Mouse (Mus musculus): ENCODE measurements at regions not wholly inside any gene's neighbourhood (a gene's known extent, or its start where the extent isn't known, plus 50 kb on each side); places are given as distances from the start of the nearest gene placed in this dataset.

DNA sequence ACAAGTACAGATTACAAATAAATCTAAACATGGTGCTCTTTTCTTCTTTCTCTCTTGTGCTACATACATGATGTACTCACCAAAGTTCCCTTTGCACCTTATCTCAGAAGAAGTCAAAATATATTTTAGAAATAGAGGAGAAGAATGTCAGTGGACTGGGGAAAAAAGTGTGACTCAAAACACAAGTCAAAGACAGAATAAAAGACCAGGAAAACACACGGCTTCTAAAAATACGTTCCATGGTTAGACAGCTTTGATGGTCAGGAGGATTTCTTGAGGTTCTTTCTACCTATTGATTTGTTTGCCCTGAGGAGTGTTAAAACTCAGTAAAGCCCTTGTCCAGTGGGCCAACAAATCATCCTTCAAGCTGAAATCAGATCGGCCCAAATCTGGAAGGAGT, 260.5 kb upstream of the Ptger4 start:
- Histone ChIP-seq H3K4me2 (ENCODE audit: low read length) (no peak overlapping the region), H3K36me3 (ENCODE audit: control insufficient read depth, insufficient read depth, low read length) (no peaks in the 10 kb centered on the region), H3K9me3 (replicated peaks; ENCODE audit: control insufficient read depth, low read length, poor library complexity, severe bottlenecking) (no peaks in the 10 kb centered on the region), H3K27me3 (ENCODE audit: control insufficient read depth, insufficient read depth, low read depth, low read length) (no peaks in the 10 kb centered on the region), H3K4me1 (ENCODE audit: control insufficient read depth, insufficient read depth, low read length) (no peaks in the 10 kb centered on the region), H3K9ac (ENCODE audit: low read depth, low read length) (no peak overlapping the region), H3K27ac (ENCODE audit: low read length) (no peak overlapping the region), H3K4me3 (ENCODE audit: low read depth, low read length) (no peak overlapping the region)
- 92% methylated on average over 3 of the region's 3 CpGs for WGBS
- no peak for ATAC-seq

DNA sequence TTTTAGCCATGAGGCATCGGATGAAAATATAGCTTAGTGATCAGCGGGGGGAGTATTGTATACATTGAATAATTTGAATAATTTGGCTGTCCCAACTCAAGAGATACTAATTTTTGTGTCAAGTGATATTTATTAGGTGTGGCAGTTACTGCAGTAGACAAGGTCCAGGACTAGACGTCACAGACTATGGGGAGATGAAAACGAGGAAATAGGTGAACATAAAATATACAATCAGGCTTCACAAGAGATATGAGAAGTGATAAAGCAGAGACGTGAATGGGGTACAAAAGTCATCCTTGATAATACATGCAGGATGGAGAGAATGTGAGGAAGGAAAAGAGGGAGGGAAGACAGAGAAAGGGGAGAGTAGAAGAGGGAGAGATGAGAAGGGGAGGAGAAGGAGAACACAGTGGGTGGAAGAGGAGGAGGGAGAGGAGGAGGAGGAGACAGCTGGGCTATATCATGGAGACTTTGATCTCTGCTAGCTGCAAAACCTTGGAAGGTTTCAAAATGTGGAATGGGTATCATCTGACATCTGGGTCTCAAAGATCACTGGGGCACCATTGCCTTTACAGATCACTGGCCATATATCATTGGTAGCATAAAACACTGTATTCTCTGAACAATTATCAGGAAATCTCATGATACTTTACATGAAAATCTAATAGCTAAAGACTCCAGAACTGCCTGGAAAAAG, 263.0 kb upstream of the Ptger4 start:
- Histone ChIP-seq H3K4me2 (ENCODE audit: low read length) (no peak overlapping the region), H3K27ac (ENCODE audit: low read length) (no peak overlapping the region)
- no peak for ATAC-seq

DNA sequence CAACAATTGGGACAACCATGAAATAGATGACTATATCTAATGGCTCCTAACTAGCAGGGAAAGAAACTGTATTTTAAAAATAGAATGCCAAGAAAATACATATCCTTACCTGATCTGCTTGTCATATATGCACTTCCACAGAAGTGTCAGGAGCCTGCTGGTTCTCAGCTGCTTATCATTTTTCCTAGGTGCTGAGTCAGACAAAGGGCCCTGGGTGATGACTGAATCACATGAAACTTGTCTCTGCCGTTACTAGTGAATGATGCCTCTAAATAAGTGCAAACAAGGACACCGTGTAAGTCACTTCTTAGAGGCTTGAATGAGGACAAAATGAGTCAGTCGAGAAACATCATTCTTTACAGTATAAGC, 263.5 kb upstream of the Ptger4 start:
- Histone ChIP-seq H3K9ac (ENCODE audit: low read depth, low read length) (no peak overlapping the region), H3K4me1 (ENCODE audit: control insufficient read depth, insufficient read depth, low read length) (no peaks in the 10 kb centered on the region), H3K36me3 (ENCODE audit: control insufficient read depth, insufficient read depth, low read length) (no peaks in the 10 kb centered on the region), H3K4me3 (ENCODE audit: low read depth, low read length) (no peak overlapping the region), H3K27me3 (ENCODE audit: control insufficient read depth, insufficient read depth, low read depth, low read length) (no peaks in the 10 kb centered on the region), H3K27ac (ENCODE audit: low read length) (no peak overlapping the region), H3K4me2 (ENCODE audit: low read length) (no peak overlapping the region), H3K9me3 (replicated peaks; ENCODE audit: control insufficient read depth, low read length, poor library complexity, severe bottlenecking) (no peaks in the 10 kb centered on the region)
- WGBS, result 88% methylated on average over 3 of the region's 3 CpGs
- no peak for ATAC-seq

More for the DNA sequence above, 263.0 kb upstream of the Ptger4 start:
- H3K36me3 ChIP-seq (ENCODE audit: control insufficient read depth, insufficient read depth, low read length), result no peaks in the 10 kb centered on the region
- 92% methylated on average over 5 of the region's 5 CpGs for WGBS
- no peaks in the 10 kb centered on the region for H3K4me1 ChIP-seq (ENCODE audit: control insufficient read depth, insufficient read depth, low read length)
- no peaks in the 10 kb centered on the region for H3K27me3 ChIP-seq (ENCODE audit: control insufficient read depth, insufficient read depth, low read depth, low read length)
- H3K9ac ChIP-seq (ENCODE audit: low read depth, low read length), result no peak overlapping the region
- no peak overlapping the region for H3K4me3 ChIP-seq (ENCODE audit: low read depth, low read length)
- no peaks in the 10 kb centered on the region for H3K9me3 ChIP-seq (replicated peaks; ENCODE audit: control insufficient read depth, low read length, poor library complexity, severe bottlenecking)

DNA sequence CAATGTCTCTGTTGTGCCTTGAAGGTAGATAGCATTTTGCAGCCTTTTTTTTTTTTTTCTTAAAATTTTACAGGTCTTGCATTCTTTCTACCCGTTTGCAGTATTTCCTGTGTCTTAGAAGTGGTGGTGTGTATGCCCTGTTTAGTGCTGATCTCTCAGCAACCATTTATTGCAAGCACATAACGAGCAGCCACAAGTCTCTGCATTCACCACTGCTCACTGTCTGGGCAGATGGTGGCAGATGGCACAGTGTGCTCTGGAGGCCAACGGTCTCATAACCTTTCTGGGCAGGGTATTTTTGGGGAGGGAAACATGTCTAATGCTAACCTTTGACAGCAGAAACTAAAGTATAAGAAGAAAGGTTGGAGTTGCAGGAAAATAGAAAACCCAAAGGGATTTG, 266.1 kb upstream of the Ptger4 start:
- 65% methylated on average over 3 of the region's 3 CpGs for WGBS
- no peak overlapping the region for H3K4me2 ChIP-seq (ENCODE audit: low read length)
- H3K4me3 ChIP-seq (ENCODE audit: low read depth, low read length), result no peak overlapping the region
- no peak for ATAC-seq
- no peaks in the 10 kb centered on the region for H3K4me1 ChIP-seq (ENCODE audit: control insufficient read depth, insufficient read depth, low read length)
- H3K9me3 ChIP-seq (replicated peaks; ENCODE audit: control insufficient read depth, low read length, poor library complexity, severe bottlenecking), result no peaks in the 10 kb centered on the region
- H3K27me3 ChIP-seq (ENCODE audit: control insufficient read depth, insufficient read depth, low read depth, low read length), result no peaks in the 10 kb centered on the region
- H3K9ac ChIP-seq (ENCODE audit: low read depth, low read length), result no peak overlapping the region
- no peaks in the 10 kb centered on the region for H3K36me3 ChIP-seq (ENCODE audit: control insufficient read depth, insufficient read depth, low read length)
- no peak overlapping the region for H3K27ac ChIP-seq (ENCODE audit: low read length)

DNA sequence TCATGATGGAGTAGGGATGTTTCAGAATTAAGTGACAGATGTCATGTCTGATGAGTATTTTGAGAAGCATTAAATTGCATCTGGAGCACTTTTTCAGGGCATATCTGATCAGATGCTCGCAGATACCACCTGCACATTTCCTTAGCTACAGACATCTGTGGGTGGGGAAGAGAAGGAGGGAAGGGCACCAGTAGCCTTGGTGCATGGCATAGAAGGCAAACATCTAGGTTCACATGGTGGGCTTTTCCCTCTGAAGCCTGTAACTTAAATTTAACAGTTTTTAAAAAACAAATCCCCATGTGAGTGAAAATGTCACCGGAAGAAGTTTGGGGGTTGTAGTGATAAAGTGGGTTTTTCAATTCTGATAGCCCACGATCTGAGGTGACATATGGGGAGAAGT, 267.1 kb upstream of the Ptger4 start:
- H3K27me3 ChIP-seq (ENCODE audit: control insufficient read depth, insufficient read depth, low read depth, low read length), result no peaks in the 10 kb centered on the region
- no peaks in the 10 kb centered on the region for H3K9me3 ChIP-seq (replicated peaks; ENCODE audit: control insufficient read depth, low read length, poor library complexity, severe bottlenecking)
- ATAC-seq, result no peak
- no peak overlapping the region for H3K4me3 ChIP-seq (ENCODE audit: low read depth, low read length)
- 87% methylated on average over 3 of the region's 3 CpGs for WGBS
- no peaks in the 10 kb centered on the region for H3K36me3 ChIP-seq (ENCODE audit: control insufficient read depth, insufficient read depth, low read length)
- H3K9ac ChIP-seq (ENCODE audit: low read depth, low read length), result no peak overlapping the region
- no peak overlapping the region for H3K4me2 ChIP-seq (ENCODE audit: low read length)
- no peak overlapping the region for H3K27ac ChIP-seq (ENCODE audit: low read length)
- H3K4me1 ChIP-seq (ENCODE audit: control insufficient read depth, insufficient read depth, low read length), result no peaks in the 10 kb centered on the region

DNA sequence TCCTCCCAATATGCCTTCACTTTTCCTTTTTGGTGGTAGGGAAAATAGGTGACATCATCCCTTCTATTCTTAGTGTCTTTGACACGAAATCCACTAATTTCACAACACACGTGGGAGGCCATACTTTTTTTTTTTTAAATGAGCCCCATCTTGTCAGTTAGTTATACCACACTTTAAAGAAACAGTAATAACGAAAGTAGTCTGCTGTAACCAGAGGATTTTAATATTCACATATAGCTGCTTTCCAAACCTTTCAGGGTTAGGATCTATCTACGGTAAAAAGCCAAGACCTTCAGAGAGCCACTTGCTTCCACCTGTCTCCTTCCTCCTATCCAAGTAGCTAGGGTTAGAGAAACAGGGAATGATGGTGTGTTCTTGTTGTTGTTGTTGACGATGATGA, 268.6 kb upstream of the Ptger4 start:
- Histone ChIP-seq H3K9ac (ENCODE audit: low read depth, low read length) (no peak overlapping the region), H3K36me3 (ENCODE audit: control insufficient read depth, insufficient read depth, low read length) (no peaks in the 10 kb centered on the region), H3K4me3 (ENCODE audit: low read depth, low read length) (no peak overlapping the region), H3K27me3 (ENCODE audit: control insufficient read depth, insufficient read depth, low read depth, low read length) (no peaks in the 10 kb centered on the region), H3K9me3 (replicated peaks; ENCODE audit: control insufficient read depth, low read length, poor library complexity, severe bottlenecking) (no peaks in the 10 kb centered on the region), H3K27ac (ENCODE audit: low read length) (no peak overlapping the region), H3K4me1 (ENCODE audit: control insufficient read depth, insufficient read depth, low read length) (no peaks in the 10 kb centered on the region), H3K4me2 (ENCODE audit: low read length) (no peak overlapping the region)
- ATAC-seq, result no peak
- WGBS, result 84% methylated on average over 5 of the region's 5 CpGs

DNA sequence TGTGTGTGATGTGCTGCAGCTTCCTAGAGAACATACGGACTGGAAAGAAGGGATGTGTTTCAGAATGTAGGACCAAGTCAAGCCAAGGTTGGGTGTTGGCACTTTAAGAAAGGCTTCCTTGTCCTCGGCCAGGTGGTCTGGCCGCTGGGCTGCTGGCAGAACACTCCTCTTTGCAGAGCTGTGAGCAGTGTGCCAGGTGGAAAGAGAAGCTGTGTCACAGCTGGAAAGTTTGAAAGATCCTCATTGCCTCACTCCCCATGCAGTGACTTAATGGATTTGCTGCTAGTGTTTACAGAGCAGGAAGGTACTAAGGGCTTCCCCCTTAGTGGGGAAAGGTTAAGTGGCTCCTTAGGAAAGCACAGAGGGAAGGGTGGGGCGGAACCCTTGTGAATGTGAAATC, 269.2 kb upstream of the Ptger4 start:
- Histone ChIP-seq H3K4me2 (ENCODE audit: low read length) (no peak overlapping the region), H3K36me3 (ENCODE audit: control insufficient read depth, insufficient read depth, low read length) (no peaks in the 10 kb centered on the region), H3K9ac (ENCODE audit: low read depth, low read length) (no peak overlapping the region), H3K4me3 (ENCODE audit: low read depth, low read length) (no peak overlapping the region), H3K27me3 (ENCODE audit: control insufficient read depth, insufficient read depth, low read depth, low read length) (no peaks in the 10 kb centered on the region), H3K9me3 (replicated peaks; ENCODE audit: control insufficient read depth, low read length, poor library complexity, severe bottlenecking) (no peaks in the 10 kb centered on the region), H3K27ac (ENCODE audit: low read length) (no peak overlapping the region), H3K4me1 (ENCODE audit: control insufficient read depth, insufficient read depth, low read length) (no peaks in the 10 kb centered on the region)
- WGBS, result 62% methylated on average over 4 of the region's 4 CpGs
- ATAC-seq, result no peak

DNA sequence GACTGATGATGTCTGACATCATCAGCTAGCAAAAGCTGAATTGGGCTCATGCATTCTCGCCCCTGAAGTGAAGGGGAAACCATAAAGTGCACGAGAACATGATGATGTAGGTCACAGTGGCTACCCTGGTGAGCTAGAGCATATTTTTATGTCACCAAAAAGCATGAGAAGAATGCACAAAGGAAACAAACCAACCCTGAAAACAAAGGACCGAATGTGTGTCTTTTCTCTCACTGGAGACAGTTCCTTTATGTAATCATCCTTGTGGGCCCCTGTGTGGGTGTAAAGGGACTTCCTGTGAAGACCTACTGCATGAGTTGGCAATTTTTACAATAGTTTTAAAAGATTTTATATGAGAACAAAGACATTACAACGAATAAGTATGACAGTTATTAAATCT, 270.2 kb upstream of the Ptger4 start:
- Histone ChIP-seq H3K4me1 (ENCODE audit: control insufficient read depth, insufficient read depth, low read length) (no peaks in the 10 kb centered on the region), H3K36me3 (ENCODE audit: control insufficient read depth, insufficient read depth, low read length) (no peaks in the 10 kb centered on the region), H3K27me3 (ENCODE audit: control insufficient read depth, insufficient read depth, low read depth, low read length) (no peaks in the 10 kb centered on the region), H3K4me3 (ENCODE audit: low read depth, low read length) (no peak overlapping the region), H3K9ac (ENCODE audit: low read depth, low read length) (no peak overlapping the region), H3K9me3 (replicated peaks; ENCODE audit: control insufficient read depth, low read length, poor library complexity, severe bottlenecking) (no peaks in the 10 kb centered on the region), H3K4me2 (ENCODE audit: low read length) (no peak overlapping the region), H3K27ac (ENCODE audit: low read length) (no peak overlapping the region)
- 64% methylated on average over 4 of the region's 4 CpGs for WGBS
- no peak for ATAC-seq

DNA sequence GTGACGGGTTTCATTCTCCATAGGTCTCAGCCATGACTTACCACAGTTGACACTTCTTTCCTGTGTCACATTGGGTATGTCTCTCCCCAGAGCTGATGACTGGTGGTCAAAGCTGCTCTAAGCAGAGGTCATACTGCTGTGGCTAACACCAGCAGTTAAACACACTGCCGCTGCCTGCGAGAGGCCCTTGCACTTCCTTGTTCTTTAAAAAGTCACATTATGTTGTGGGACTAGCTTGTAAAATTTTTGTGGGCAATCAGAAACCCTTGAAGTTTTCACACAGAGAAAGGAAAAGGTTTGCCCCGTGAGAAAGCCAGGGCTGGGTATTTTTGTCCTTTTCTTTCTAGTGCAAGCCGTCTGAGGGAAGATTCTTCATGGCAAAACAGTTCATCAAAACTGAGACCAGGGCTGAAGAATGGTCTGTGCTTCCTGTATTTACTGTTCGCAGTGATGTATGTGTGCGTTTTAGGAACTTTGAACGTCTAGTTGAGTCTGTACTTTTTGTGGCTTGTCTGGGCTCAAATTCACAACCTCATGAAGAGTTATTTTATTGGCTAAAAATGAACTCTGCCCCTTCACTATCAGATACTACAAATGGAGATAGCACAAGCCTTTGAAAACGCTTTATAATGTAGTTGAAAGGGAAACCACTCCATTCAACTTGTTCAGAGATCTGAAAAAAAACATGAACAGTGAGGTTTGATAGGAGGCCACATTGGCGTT, 273.4 kb upstream of the Ptger4 start:
- H3K27ac ChIP-seq (ENCODE audit: low read length), result no peak overlapping the region
- no peak overlapping the region for H3K4me2 ChIP-seq (ENCODE audit: low read length)
- ATAC-seq, result no peak
- H3K4me1 ChIP-seq (ENCODE audit: control insufficient read depth, insufficient read depth, low read length), result no peaks in the 10 kb centered on the region
- H3K27me3 ChIP-seq (ENCODE audit: control insufficient read depth, insufficient read depth, low read depth, low read length), result no peaks in the 10 kb centered on the region
- H3K9ac ChIP-seq (ENCODE audit: low read depth, low read length), result no peak overlapping the region
- H3K9me3 ChIP-seq (replicated peaks; ENCODE audit: control insufficient read depth, low read length, poor library complexity, severe bottlenecking), result no peaks in the 10 kb centered on the region
- H3K36me3 ChIP-seq (ENCODE audit: control insufficient read depth, insufficient read depth, low read length), result no peaks in the 10 kb centered on the region
- no peak overlapping the region for H3K4me3 ChIP-seq (ENCODE audit: low read depth, low read length)
- WGBS, result 89% methylated on average over 10 of the region's 10 CpGs

All from midbrain, embryonic 16.5 days (tissue).